Mouse (Mus musculus) embryonic stem cell, embryonic (primary cell): Measurements from ENCODE around the gene Hemk1.

ENCODE experiments used
- CTCF ChIA-PET, 4 experiments: fragments of 300-600 bp in 2 of 4; fragments of 350-600 bp in 2 of 4; sonication (Branson Sonifier 250); formaldehyde crosslinking; loops; one replicate each; lab custom pipeline; 2022; ENCODE audit warnings: inconsistent platforms in 2 of 4; lab: Charles Lee
- POLR2A ChIA-PET, 4 experiments: fragments of 300-600 bp in 2 of 4; fragments of 350-600 bp in 2 of 4; sonication (Branson Sonifier 250); formaldehyde crosslinking; loops; one replicate each; lab custom pipeline; 2022; ENCODE audit warnings: antibody characterized with exemption in 4 of 4, inconsistent platforms in 1 of 4; lab: Charles Lee

The Hemk1 gene

GRCm38 (mm10) chr9:107333686-107334085, 4.5 kb downstream of the Hemk1 start:
- CTCF ChIA-PET = interaction anchor here in 3 of 4 experiments (0.5 to 2.9 kb wide), 3 partner anchors 41 to 1092 kb away, joined by 3 to 14 read pairs (median 3); no protein-coding TSS in a partner anchor
- POLR2A ChIA-PET = interaction anchor here in 2 of 4 experiments (0.9 to 2.2 kb wide), 4 partner anchors 9 to 37 kb away, joined by 3 to 6 read pairs (median 4); no protein-coding TSS in a partner anchor

DNA sequence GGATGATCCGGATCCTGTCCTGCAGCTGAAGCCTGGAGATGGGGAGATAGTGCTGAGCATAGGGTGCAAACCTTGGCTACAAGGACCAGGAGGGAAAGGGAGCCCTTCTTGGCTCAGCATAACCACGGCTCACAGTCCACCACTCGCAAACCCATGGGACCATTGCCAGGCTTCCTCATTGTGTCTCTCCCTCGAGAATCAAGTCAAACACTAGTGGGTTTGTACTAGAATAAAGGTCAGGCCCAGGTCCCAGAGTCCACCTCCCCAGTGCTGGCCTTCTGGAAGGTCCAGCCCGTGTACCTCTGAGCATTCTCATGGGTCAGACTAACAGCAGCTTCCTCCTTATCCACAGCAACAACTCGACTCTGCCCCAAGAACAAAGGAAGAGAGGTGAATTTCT, 7.4 kb downstream of the Hemk1 start:
- CTCF ChIA-PET = interaction anchor here in 2 of 4 experiments (0.6 kb wide), 2 partner anchors 287 to 935 kb away, joined by 4 read pairs; no protein-coding TSS in a partner anchor
- POLR2A ChIA-PET = interaction anchor here in 1 of 4 experiments (1.6 kb wide), 1 partner anchor 34 kb away, joined by 3 read pairs; no protein-coding TSS in a partner anchor

GRCm38 (mm10) chr9:107327879-107328620, 10.1 kb downstream of the Hemk1 start:
- POLR2A ChIA-PET = interaction anchor here in 3 of 4 experiments (0.6 to 5.0 kb wide), 11 partner anchors 12 to 307 kb away, joined by 3 to 22 read pairs (median 4); partner anchors contain the start of genes 6430571L13Rik (in 2 of the 3), Mapkapk3 (in 2 of the 3) and Gnai2 (in 1 of the 3)
- CTCF ChIA-PET = interaction anchor here in 2 of 4 experiments (0.5 to 1.6 kb wide), 6 partner anchors 12 to 685 kb away, joined by 3 to 9 read pairs (median 3); partner anchors contain the start of genes 6430571L13Rik (in 1 of the 2), Cish (in 1 of the 2) and Rbm15b (in 1 of the 2)

GRCm38 (mm10) chr9:107325904-107326303, 12.2 kb downstream of the Hemk1 start:
- POLR2A ChIA-PET = interaction anchor here in 3 of 4 experiments (1.1 to 5.0 kb wide), 9 partner anchors 8 to 286 kb away, joined by 3 to 21 read pairs (median 4); partner anchors contain the start of genes 6430571L13Rik (in 1 of the 3) and Cish (in 1 of the 3)

GRCm38 (mm10) chr9:107324799-107325561, 13.2 kb downstream of the Hemk1 start:
- ChIA-PET CTCF (interaction anchor here in 2 of 4 experiments (0.6 to 1.3 kb wide), 3 partner anchors 28 to 197 kb away, joined by 3 to 5 read pairs (median 4); no protein-coding TSS in a partner anchor), POLR2A (interaction anchor here in 2 of 4 experiments (0.9 to 5.0 kb wide), 7 partner anchors 15 to 433 kb away, joined by 3 to 21 read pairs (median 5); partner anchors contain the start of genes 6430571L13Rik (in 2 of the 2), Cish (in 1 of the 2) and Manf (in 1 of the 2))

More at GRCm38 (mm10) chr9:107325904-107326303, 12.2 kb downstream of the Hemk1 start:
- CTCF ChIA-PET = interaction anchor here in 2 of 4 experiments (0.6 to 1.8 kb wide), 3 partner anchors 10 to 196 kb away, joined by 4 to 5 read pairs (median 4); no protein-coding TSS in a partner anchor

GRCm38 (mm10) chr9:107323558-107323957, 14.6 kb downstream of the Hemk1 start:
- POLR2A ChIA-PET = interaction anchor here in 3 of 4 experiments (0.9 to 1.0 kb wide), 3 partner anchors 16 to 27 kb away, joined by 3 read pairs; no protein-coding TSS in a partner anchor
- CTCF ChIA-PET = interaction anchor here in 1 of 4 experiments (1.3 kb wide), 1 partner anchor 27 kb away, joined by 3 read pairs; no protein-coding TSS in a partner anchor

DNA sequence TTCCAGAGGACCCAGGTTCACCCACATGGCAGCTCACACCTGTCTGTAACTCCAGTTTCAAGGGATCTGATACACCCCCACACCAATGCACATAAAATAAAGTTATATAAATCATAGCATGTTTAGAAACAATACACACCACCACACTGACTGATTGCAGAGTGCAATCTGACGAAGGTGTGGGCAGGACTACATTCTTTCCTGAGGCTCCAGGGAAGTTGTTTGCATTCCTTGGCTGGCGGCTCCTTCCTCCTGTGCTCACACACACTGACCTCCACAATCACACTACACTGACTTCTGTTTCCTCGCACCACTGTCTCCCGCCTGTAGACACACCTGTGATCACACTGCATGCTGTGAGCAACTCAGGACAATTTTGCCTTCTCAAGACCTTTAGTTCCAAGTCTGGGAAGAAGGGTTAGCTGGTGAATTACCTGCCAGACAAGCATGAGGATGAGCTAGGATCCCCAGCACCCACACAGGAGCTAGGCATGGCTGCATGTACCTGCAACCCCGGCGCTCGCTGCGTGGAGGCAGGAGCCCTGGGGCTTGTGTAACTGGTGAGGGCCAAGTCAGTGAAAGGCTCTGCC, 15.6 kb downstream of the Hemk1 start:
- POLR2A ChIA-PET = interaction anchor here in 1 of 4 experiments (0.8 kb wide), 1 partner anchor 26 kb away, joined by 3 read pairs; no protein-coding TSS in a partner anchor
- CTCF ChIA-PET = no interaction called here

DNA sequence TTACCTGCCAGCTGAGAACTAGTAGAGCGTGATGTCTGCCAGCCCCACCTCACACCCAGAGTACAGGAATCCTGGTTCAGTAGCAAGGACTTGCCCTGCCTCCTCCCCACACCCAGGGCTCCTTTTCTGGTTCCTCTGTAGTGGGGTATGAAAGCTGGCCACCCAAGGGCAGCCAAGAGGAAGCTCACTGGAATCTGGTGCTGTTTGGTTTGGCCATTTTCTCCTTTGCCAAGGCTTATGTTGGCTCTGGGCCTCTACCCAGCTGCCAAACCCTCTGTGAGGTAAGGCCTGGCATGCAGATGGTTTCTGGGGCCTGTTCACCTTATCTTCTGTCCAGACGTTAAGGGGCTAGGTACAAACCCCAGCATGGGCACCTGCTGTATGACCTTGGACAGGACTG, 22.4 kb downstream of the Hemk1 start:
- ChIA-PET CTCF (interaction anchor here in 1 of 4 experiments (0.6 kb wide), 1 partner anchor 78 kb away, joined by 3 read pairs; no protein-coding TSS in a partner anchor), POLR2A (interaction anchor here in 1 of 4 experiments (1.6 kb wide), 1 partner anchor 19 kb away, joined by 5 read pairs; the partner anchor contains the start of gene Cish)

GRCm38 (mm10) chr9:107313926-107314325, 24.2 kb downstream of the Hemk1 start:
- ChIA-PET POLR2A (no interaction called here), CTCF (no interaction called here)

- CTCF ChIA-PET = interaction anchor here in 1 of 4 experiments (0.7 to 0.9 kb wide), 2 partner anchors 21 to 77 kb away, joined by 4 to 5 read pairs; no protein-coding TSS in a partner anchor
- POLR2A ChIA-PET = interaction anchor here in 2 of 4 experiments (0.5 to 1.0 kb wide), 5 partner anchors 14 to 407 kb away, joined by 3 to 4 read pairs (median 3); partner anchors contain the start of gene Mapkapk3 (in 1 of the 2)
These were observed 25.2 kb downstream of the Hemk1 start for GRCm38 (mm10) chr9:107312811-107313584.

GRCm38 (mm10) chr9:107309600-107309999, 28.6 kb downstream of the Hemk1 start:
- POLR2A ChIA-PET = interaction anchor here in 1 of 4 experiments (0.8 to 3.5 kb wide), 2 partner anchors 10 to 13 kb away, joined by 3 to 10 read pairs; no protein-coding TSS in a partner anchor
- CTCF ChIA-PET = no interaction called here

GRCm38 (mm10) chr9:107309171-107309570, 29.0 kb downstream of the Hemk1 start:
- ChIA-PET POLR2A (interaction anchor here in 2 of 4 experiments (1.1 to 3.5 kb wide), 5 partner anchors 11 to 135 kb away, joined by 3 to 10 read pairs (median 4); partner anchors contain the start of gene Cish (in 1 of the 2)), CTCF (no interaction called here)

- POLR2A ChIA-PET = interaction anchor here in 2 of 4 experiments (1.1 to 3.5 kb wide), 5 partner anchors 12 to 136 kb away, joined by 3 to 10 read pairs (median 4); partner anchors contain the start of gene Cish (in 1 of the 2)
- CTCF ChIA-PET = no interaction called here
These were observed 29.7 kb downstream of the Hemk1 start for GRCm38 (mm10) chr9:107308346-107309000.

GRCm38 (mm10) chr9:107307886-107308285, 30.3 kb downstream of the Hemk1 start:
- ChIA-PET CTCF (interaction anchor here in 1 of 4 experiments (1.1 kb wide), 1 partner anchor 67 kb away, joined by 4 read pairs; no protein-coding TSS in a partner anchor), POLR2A (interaction anchor here in 3 of 4 experiments (1.3 to 3.5 kb wide), 5 partner anchors 11 to 17 kb away, joined by 3 to 10 read pairs (median 4); partner anchors contain the start of gene Cish (in 1 of the 3))

GRCm38 (mm10) chr9:107307099-107307872, 30.9 kb downstream of the Hemk1 start:
- ChIA-PET CTCF (interaction anchor here in 2 of 4 experiments (0.6 to 1.1 kb wide), 2 partner anchors 68 to 180 kb away, joined by 4 read pairs; no protein-coding TSS in a partner anchor), POLR2A (interaction anchor here in 3 of 4 experiments (0.7 to 3.5 kb wide), 5 partner anchors 11 to 148 kb away, joined by 3 to 10 read pairs (median 7); partner anchors contain the start of gene Cish (in 1 of the 3))
